Mouse (Mus musculus) thymus, postnatal 4 days (tissue): Measurements from ENCODE around the gene Pygb.

Experiments
- DNase-seq: peaks from one replicate; pipeline ENCODE4 v3.0.0; 2021

The Pygb gene

DNA sequence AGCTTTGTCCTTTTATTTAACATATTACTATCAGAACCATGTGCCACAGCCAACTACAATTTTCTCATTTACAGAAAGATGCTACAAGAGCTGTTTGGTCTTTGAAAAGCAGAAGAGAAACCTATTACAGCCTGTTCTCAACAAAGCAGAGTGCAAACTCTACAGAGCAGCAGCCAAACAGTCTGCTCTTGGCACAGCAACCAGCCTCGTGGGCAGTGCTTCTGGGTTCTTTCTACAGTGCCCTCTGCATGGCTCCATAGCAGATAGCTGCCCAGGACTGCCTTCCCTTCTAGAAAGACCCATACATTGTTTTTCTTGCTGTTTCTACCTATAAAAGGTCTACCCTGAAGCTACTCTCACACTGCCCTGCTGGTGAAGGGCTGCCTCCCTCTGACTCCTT, 58.3 kb downstream of the Pygb start:
- no peak for DNase-seq

DNA sequence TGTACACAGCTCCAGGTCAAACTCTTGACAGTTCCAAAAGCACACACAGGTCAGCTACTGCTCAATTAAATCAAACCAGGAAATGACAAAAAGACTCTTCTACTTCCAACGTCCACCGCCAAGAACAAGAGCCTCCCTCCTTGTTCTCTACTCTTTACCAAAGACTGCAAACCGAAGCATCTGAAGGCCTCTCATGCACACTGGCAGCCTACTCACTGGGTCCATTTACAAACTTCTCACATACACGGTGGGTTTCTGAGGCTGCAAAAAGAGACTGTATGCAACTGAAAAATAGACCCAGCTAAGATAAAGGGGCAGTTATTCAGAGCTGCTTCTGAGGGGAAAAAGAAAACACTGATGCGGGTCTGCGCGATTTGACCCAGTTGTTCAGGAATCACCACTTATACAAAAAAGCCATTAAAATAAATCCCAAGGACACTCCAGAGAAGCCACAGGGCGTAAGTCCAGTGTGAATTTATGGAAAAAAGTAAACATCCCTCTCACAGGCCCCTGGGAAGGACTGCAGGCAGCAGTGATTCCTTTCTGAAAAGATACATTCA, 61.0 kb downstream of the Pygb start:
- DNase-seq: no peak

DNA sequence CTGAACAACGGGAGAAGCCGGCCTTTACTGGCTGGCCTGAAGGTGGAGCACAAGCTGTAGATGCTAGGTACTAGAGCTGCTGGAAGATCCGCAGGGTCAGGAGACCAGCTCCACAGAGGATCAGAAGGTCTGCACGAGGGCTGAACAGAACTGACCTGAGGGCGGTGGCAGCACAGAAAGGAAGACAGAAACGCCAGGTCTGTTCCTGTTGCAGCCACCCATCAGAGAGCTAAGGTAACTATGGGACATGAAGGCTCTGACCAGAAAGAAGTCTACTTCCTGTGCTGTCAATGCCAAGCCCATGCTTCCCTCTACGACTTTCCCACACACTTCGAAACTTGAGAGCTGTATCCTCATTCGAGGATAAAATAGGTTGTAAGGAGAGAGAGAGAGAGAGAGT, 64.7 kb downstream of the Pygb start:
- DNase-seq: no peak

DNA sequence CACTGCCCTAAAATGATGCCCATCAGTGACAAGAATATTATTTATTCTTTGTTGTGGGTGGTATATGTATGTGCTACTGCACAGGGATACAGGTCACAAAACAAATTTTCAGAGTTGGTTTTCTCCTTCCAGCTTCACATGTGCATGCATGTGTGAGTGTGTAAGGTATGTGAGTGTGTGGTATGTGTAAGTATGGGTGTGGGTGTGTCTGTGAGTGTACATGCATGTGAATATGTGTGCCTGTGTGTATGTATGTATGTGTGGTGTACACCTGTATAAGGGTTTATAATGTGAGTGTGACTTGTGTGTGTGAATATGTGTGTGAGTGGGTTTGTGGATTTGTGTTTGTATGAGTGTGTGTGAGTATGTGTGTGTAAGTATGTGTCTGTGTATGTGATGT, 68.7 kb downstream of the Pygb start:
- no peak for DNase-seq

DNA sequence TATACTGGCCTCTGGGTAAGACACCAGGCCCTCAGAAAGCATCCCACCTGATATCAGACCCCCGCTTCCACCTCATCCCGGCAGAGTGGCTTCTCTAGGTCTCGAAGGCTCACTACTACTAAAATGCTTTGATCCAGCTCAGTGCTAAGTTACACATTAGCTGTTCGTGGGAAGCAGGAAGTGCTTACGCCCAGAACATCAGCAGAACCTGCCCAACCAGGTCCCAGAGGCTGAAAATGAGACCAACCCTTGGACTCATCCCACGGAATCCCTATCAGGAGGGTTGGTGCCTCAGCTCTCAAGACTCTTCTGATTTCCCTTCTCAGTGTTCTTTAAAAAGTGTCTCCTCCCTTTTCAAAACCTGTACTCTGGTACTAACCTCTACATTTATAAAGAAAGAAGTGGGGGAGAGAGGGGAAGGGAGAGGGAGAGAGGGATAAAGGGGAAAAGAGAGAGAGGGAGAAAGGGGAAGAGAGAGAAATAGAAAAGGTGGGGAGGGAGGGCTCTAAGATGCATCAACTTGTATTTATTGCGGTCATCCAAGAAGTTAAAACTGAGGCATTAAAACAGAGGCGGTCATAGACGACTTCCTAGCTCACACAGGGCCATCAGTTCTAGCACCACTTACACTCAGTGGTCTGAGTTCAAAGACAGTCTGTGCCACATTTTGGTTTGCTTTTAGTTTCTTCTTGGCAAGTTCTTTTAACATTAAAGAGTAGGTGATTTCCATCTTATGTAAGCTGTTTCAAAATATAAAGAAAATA, 72.4 kb downstream of the Pygb start:
- DNase-seq: no peak

DNA sequence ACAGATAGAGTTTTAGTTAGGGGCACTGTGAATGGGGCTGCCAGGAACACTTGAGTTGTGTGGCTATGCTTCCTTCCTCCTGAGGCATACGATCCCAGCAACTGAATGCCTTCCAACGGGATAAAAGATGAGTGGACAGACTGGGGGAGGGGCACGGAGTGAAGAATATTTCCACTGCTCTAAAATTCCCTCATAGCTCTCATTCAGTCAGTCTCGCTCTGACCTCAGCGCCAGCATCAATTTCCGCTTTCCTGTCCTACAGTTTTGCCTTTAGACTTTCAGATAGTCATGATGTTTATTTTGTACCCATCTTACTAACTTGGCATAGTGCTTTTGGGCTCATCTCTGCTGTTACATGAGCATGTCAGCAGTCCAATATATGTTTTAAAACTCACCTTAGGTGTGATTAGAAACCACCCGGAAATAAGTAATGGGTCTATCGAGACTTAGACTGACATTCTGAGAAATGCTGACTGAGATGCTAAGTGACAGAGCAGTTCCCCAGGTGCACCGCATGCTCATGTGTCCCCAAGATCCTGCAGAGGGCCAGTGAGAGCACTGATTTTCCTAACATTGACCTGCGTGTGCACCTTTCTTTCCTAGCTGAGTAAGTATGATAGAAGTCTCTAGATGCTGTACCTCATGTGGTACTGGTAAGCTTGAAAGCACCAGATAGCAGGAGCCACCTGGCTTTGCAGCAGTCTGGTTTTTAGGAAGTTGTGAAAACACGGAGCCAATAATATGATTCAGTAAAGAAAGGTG, 73.4 kb downstream of the Pygb start:
- no peak for DNase-seq

DNA sequence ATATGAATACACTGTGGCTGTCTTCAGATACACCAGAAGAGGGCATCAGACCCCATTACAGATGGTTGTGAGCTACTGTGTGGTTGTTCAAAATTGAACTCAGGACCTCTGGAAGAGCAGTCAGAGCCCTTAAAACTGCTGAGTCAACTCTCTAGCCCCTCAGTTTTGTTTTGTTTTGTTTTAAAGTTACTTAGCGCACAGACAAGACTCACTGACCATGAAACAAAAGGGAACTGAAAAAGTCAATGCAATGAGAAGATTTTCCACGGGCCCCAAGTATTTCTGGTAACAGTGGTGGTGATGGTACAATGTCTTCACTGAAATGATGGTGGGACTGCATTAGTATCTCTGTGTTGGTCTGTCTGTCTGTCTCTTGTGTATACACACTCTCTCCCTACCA, 74.6 kb downstream of the Pygb start:
- no peak for DNase-seq

DNA sequence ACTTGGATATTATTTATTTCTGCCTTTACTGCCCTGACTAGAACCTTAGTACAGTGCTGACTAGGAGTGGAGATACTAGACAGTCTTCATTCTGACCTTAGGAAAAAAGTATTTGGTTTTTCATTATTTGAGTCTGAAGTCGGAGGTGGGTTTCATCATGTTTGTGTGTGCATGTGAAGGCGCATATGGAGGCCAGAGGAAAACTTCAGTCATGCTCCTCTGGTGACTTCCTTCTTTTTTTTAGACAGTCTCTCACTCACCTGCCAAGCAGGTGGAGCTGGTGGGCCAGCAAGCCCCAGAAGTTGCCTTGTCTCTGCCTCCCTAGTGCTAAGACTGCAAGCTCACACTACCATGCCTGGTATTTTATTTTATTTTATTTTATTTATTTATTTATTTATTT, 80.5 kb downstream of the Pygb start:
- no peak for DNase-seq

DNA sequence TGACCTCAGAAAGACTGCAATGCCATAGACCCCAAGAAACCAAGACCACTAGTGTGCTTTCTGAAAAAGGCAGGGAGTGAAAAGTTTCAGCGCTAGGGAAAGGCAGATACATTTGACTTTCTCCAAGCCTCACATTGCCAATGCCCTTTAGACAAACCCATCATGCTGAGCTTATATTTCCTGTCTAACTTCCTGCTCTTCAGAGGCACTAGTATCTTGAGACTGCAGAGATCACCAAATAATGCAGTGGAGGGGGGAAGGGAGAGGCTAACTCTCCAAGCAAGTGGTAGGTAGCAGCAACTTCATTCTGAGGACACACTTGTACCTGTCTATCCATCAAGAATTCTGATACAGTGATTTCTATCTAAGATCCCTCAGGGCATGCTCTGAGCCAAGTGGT, 82.9 kb downstream of the Pygb start:
- peak; percentile 12 for DNase-seq

DNA sequence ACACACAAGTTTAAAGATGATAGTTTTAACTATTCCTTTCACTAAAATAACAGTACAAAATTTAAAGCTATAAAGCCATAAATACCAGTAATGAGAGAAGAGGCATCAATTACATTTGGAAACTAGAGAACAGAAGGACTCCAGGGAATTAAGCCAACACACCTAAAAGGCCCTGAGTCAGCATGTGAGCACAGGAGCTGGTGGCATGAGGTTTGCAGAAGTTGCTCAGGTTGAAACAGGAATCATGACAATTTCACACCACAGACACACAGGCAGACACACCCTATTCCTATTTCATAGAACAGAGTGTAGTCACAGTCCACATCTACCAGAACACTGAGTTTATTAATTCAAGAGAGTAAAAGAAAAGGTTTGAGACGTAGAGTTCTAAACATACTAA, 88.0 kb downstream of the Pygb start:
- DNase-seq: no peak

DNA sequence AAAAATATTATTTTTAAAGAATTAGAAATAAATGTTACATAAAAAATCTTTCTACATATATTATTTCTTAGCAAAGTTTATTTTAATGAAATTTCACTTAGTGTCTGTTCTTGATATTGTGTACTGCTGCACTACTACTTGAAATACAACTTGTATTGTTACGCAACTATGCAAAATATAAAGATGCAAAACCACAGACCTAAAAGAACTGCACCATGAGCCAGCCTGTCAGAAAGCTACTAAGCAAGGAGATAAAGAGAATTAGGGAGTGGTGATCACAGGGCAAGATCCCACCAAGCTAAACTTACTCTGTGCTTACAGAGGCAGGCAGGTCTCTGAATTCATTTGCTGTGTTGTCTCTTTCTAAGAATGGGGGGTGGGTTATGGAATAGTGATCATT, 88.7 kb downstream of the Pygb start:
- DNase-seq: no peak

DNA sequence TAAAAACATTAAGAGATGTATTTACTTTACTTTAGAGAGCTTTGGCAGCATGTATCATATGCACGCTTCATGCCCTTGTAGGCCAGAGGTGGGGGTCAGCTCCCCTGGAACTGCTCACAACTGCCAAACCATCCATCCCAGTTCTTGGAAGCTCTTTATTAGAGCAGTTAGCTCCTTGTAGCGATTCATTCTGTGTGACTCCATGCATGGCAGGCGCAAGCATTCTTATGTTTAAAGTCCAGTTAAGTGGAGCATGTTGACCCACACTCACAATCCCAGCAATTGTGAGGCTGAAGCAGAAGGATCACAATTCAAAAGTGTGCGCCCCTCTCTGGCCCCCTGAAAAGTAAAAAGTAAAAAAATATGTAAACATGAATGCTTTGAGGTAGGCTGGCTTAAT, 91.0 kb downstream of the Pygb start:
- DNase-seq: no peak
